Mouse (Mus musculus): ENCODE measurements around the gene Aipl1.

Gene Aipl1

GRCm38 (mm10) chr11:72037409-72037808, at the start of gene Aipl1:
Gene Aipl1, minus strand, starts transcription at chr11:72037509.
- no peak for DNase-seq

GRCm38 (mm10) chr11:72086251-72087046, 49.1 kb upstream of the Aipl1 start:
- DNase-seq: peak; percentile 18

GRCm38 (mm10) chr11:72084337-72084736, 47.0 kb upstream of the Aipl1 start:
- DNase-seq: no peak

GRCm38 (mm10) chr11:72082601-72083000, 45.3 kb upstream of the Aipl1 start:
- DNase-seq: no peak

- DNase-seq: no peak
These were observed 43.2 kb upstream of the Aipl1 start for GRCm38 (mm10) chr11:72080461-72080860.

GRCm38 (mm10) chr11:72078647-72079046, 41.3 kb upstream of the Aipl1 start:
- no peak for DNase-seq

- DNase-seq: no peak
These were observed 40.7 kb upstream of the Aipl1 start for GRCm38 (mm10) chr11:72078056-72078455.

- no peak for DNase-seq
These were observed 36.9 kb upstream of the Aipl1 start for GRCm38 (mm10) chr11:72074230-72074629.

- no peak for DNase-seq
These were observed 35.1 kb upstream of the Aipl1 start for GRCm38 (mm10) chr11:72072331-72072905.

GRCm38 (mm10) chr11:72070733-72071132, 33.4 kb upstream of the Aipl1 start:
- DNase-seq: no peak

GRCm38 (mm10) chr11:72068026-72068425, 30.7 kb upstream of the Aipl1 start:
- DNase-seq: no peak

GRCm38 (mm10) chr11:72067326-72067725, 30.0 kb upstream of the Aipl1 start:
- DNase-seq: no peak

GRCm38 (mm10) chr11:72066330-72066729, 29.0 kb upstream of the Aipl1 start:
- DNase-seq: peak; percentile 62

- peak; percentile 35 for DNase-seq
These were observed 27.8 kb upstream of the Aipl1 start for GRCm38 (mm10) chr11:72065103-72065502.

GRCm38 (mm10) chr11:72064414-72064813, 27.1 kb upstream of the Aipl1 start:
- no peak for DNase-seq

- DNase-seq: no peak
These were observed 23.8 kb upstream of the Aipl1 start for GRCm38 (mm10) chr11:72061093-72061620.

GRCm38 (mm10) chr11:72060416-72060815, 23.1 kb upstream of the Aipl1 start:
- no peak for DNase-seq

- DNase-seq: no peak
These were observed 19.9 kb upstream of the Aipl1 start for GRCm38 (mm10) chr11:72057166-72057565.

GRCm38 (mm10) chr11:72055176-72055575, 17.9 kb upstream of the Aipl1 start:
- no peak for DNase-seq

- DNase-seq: peak; percentile 85
These were observed 15.3 kb upstream of the Aipl1 start for GRCm38 (mm10) chr11:72052636-72053035.

- DNase-seq: no peak
These were observed 14.9 kb upstream of the Aipl1 start for GRCm38 (mm10) chr11:72052221-72052620.

- peak; percentile 61 for DNase-seq
These were observed 13.9 kb upstream of the Aipl1 start for GRCm38 (mm10) chr11:72050895-72051858.

All from kidney, postnatal 10 days (tissue).